Mouse (Mus musculus) small intestine, adult 2 months (tissue): ENCODE measurements around the gene Hspa4l.

Source experiments
- CTCF ChIP-seq: fragments of 200-500 bp; IDR thresholded peaks from 2 replicates; pipeline ENCODE4 v1.5.1; 2012; ENCODE audit warnings: low read depth, mild to moderate bottlenecking, control low read depth, inconsistent platforms, low read length, moderate library complexity, mixed read lengths; ENCODE audit not compliant: insufficient replicate concordance, insufficient read length; ENCODE audit errors: extremely low read depth
- POLR2A ChIP-seq: fragments of 200-500 bp; IDR thresholded peaks from 2 replicates; pipeline ENCODE4 v1.6.1; 2012; ENCODE audit warnings: low read depth, mild to moderate bottlenecking, control low read depth, inconsistent platforms, low read length, moderate library complexity

DNA sequence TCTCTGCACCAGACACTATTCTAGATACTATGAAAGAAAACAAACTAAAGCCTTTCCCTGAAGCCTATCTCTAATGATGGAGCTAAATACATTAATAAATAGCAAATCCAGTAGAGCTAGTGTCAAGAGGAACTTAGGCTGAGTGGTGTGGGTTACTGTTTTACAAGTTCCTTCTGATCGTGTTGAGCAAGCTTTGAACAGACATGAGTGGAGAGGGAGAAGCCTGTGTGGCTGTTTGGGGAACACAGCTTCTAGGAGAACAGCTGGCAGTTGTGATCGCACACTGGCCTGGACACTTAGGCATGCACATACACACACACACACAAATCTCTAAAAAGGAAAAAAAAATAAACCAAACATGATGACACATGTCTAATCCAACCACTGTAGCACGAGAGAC, 45.5 kb upstream of the Hspa4l start:
- TF ChIP-seq POLR2A (no peak), CTCF (no peak)
